Mouse (Mus musculus): ENCODE data around the gene Osbpl3. TPM values are rescaled to one million over a fixed set of nuclear protein-coding genes. Genes with fewer than 3 reads are reported as not detected.

The Osbpl3 gene
- polyA plus RNA-seq, 1 experiment = 18.0 TPM

- no peak overlapping the region for H3K4me3 ChIP-seq (ENCODE audit: insufficient read depth, low read length)
- H3K4me1 ChIP-seq (ENCODE audit: control insufficient read depth, insufficient read depth, low read length) = 0 out of 2 replicates have a peak, but pooled peaks cover 6% of the 10 kb centered on the region
- no peak overlapping the region for H3K27ac ChIP-seq (ENCODE audit: insufficient read depth, low read length)
- TF ChIP-seq CTCF (IDR thresholded peaks at IDR 0.05; ENCODE audit: borderline replicate concordance, insufficient read depth, low read length) (no peak), POLR2A (IDR thresholded peaks at IDR 0.05; ENCODE audit: low read depth, low read length) (no peak)
Measured at GRCm38 (mm10) chr6:50329380-50329779, 126.6 kb downstream of the Osbpl3 start.

GRCm38 (mm10) chr6:50328901-50329300 is 127.1 kb downstream of the Osbpl3 start:
- 0 out of 2 replicates have a peak, but pooled peaks cover 6% of the 10 kb centered on the region for H3K4me1 ChIP-seq (ENCODE audit: control insufficient read depth, insufficient read depth, low read length)
- H3K27ac ChIP-seq (ENCODE audit: insufficient read depth, low read length) = no peak overlapping the region
- no peak overlapping the region for H3K4me3 ChIP-seq (ENCODE audit: insufficient read depth, low read length)
- TF ChIP-seq CTCF (IDR thresholded peaks at IDR 0.05; ENCODE audit: borderline replicate concordance, insufficient read depth, low read length) (no peak), POLR2A (IDR thresholded peaks at IDR 0.05; ENCODE audit: low read depth, low read length) (no peak)

- no peak for TF ChIP-seq POLR2A (IDR thresholded peaks at IDR 0.05; ENCODE audit: low read depth, low read length)
- no peak overlapping the region for H3K27ac ChIP-seq (ENCODE audit: insufficient read depth, low read length)
- no peak overlapping the region for H3K4me3 ChIP-seq (ENCODE audit: insufficient read depth, low read length)
- H3K4me1 ChIP-seq (ENCODE audit: control insufficient read depth, insufficient read depth, low read length) = 0 out of 2 replicates have a peak, but pooled peaks cover 6% of the 10 kb centered on the region
Measured at GRCm38 (mm10) chr6:50326192-50326591, 129.8 kb downstream of the Osbpl3 start.

GRCm38 (mm10) chr6:50325485-50325884 is 130.5 kb downstream of the Osbpl3 start:
- Histone ChIP-seq H3K4me3 (ENCODE audit: insufficient read depth, low read length) (no peak overlapping the region), H3K27ac (ENCODE audit: insufficient read depth, low read length) (no peak overlapping the region), H3K4me1 (ENCODE audit: control insufficient read depth, insufficient read depth, low read length) (0 out of 2 replicates have a peak, but pooled peaks cover 6% of the 10 kb centered on the region)
- no peak for TF ChIP-seq POLR2A (IDR thresholded peaks at IDR 0.05; ENCODE audit: low read depth, low read length)
- no peak for TF ChIP-seq CTCF (IDR thresholded peaks at IDR 0.05; ENCODE audit: borderline replicate concordance, insufficient read depth, low read length)

- no peak for TF ChIP-seq POLR2A (IDR thresholded peaks at IDR 0.05; ENCODE audit: low read depth, low read length)
- TF ChIP-seq CTCF (IDR thresholded peaks at IDR 0.05; ENCODE audit: borderline replicate concordance, insufficient read depth, low read length) = no peak
- Histone ChIP-seq H3K27ac (ENCODE audit: insufficient read depth, low read length) (no peak overlapping the region), H3K4me1 (ENCODE audit: control insufficient read depth, insufficient read depth, low read length) (no peaks in the 10 kb centered on the region), H3K4me3 (ENCODE audit: insufficient read depth, low read length) (no peak overlapping the region)
Measured at GRCm38 (mm10) chr6:50322631-50323030, 133.4 kb downstream of the Osbpl3 start.

- Histone ChIP-seq H3K4me3 (ENCODE audit: insufficient read depth, low read length) (no peak overlapping the region), H3K27ac (ENCODE audit: insufficient read depth, low read length) (no peak overlapping the region), H3K4me1 (ENCODE audit: control insufficient read depth, insufficient read depth, low read length) (no peaks in the 10 kb centered on the region)
- TF ChIP-seq POLR2A (IDR thresholded peaks at IDR 0.05; ENCODE audit: low read depth, low read length) = no peak
- no peak for TF ChIP-seq CTCF (IDR thresholded peaks at IDR 0.05; ENCODE audit: borderline replicate concordance, insufficient read depth, low read length)
Measured at GRCm38 (mm10) chr6:50321739-50322138, 134.3 kb downstream of the Osbpl3 start.

- Histone ChIP-seq H3K4me1 (ENCODE audit: control insufficient read depth, insufficient read depth, low read length) (no peaks in the 10 kb centered on the region), H3K4me3 (ENCODE audit: insufficient read depth, low read length) (no peak overlapping the region), H3K27ac (ENCODE audit: insufficient read depth, low read length) (no peak overlapping the region)
- no peak for TF ChIP-seq POLR2A (IDR thresholded peaks at IDR 0.05; ENCODE audit: low read depth, low read length)
- no peak for TF ChIP-seq CTCF (IDR thresholded peaks at IDR 0.05; ENCODE audit: borderline replicate concordance, insufficient read depth, low read length)
Measured at GRCm38 (mm10) chr6:50318590-50319172, 137.3 kb downstream of the Osbpl3 start.

- H3K27ac ChIP-seq (ENCODE audit: insufficient read depth, low read length) = no peak overlapping the region
- H3K4me1 ChIP-seq (ENCODE audit: control insufficient read depth, insufficient read depth, low read length) = no peaks in the 10 kb centered on the region
- TF ChIP-seq POLR2A (IDR thresholded peaks at IDR 0.05; ENCODE audit: low read depth, low read length) = no peak
- no peak for TF ChIP-seq CTCF (IDR thresholded peaks at IDR 0.05; ENCODE audit: borderline replicate concordance, insufficient read depth, low read length)
- H3K4me3 ChIP-seq (ENCODE audit: insufficient read depth, low read length) = no peak overlapping the region
Measured at GRCm38 (mm10) chr6:50318150-50318549, 137.9 kb downstream of the Osbpl3 start.

GRCm38 (mm10) chr6:50316795-50317505 is 139.1 kb downstream of the Osbpl3 start:
- no peaks in the 10 kb centered on the region for H3K4me1 ChIP-seq (ENCODE audit: control insufficient read depth, insufficient read depth, low read length)
- no peak overlapping the region for H3K4me3 ChIP-seq (ENCODE audit: insufficient read depth, low read length)
- TF ChIP-seq CTCF (IDR thresholded peaks at IDR 0.05; ENCODE audit: borderline replicate concordance, insufficient read depth, low read length) = no peak
- no peak for TF ChIP-seq POLR2A (IDR thresholded peaks at IDR 0.05; ENCODE audit: low read depth, low read length)
- no peak overlapping the region for H3K27ac ChIP-seq (ENCODE audit: insufficient read depth, low read length)

GRCm38 (mm10) chr6:50314406-50315071 is 141.5 kb downstream of the Osbpl3 start:
- TF ChIP-seq CTCF (IDR thresholded peaks at IDR 0.05; ENCODE audit: borderline replicate concordance, insufficient read depth, low read length) (no peak), POLR2A (IDR thresholded peaks at IDR 0.05; ENCODE audit: low read depth, low read length) (no peak)
- Histone ChIP-seq H3K4me3 (ENCODE audit: insufficient read depth, low read length) (no peak overlapping the region), H3K4me1 (ENCODE audit: control insufficient read depth, insufficient read depth, low read length) (no peaks in the 10 kb centered on the region), H3K27ac (ENCODE audit: insufficient read depth, low read length) (no peak overlapping the region)

Data from embryonic fibroblast, embryonic 13.5 days (primary cell).